Mouse (Mus musculus) embryonic facial prominence, embryonic 10.5 days (tissue): Measurements from ENCODE around the gene Pcbp3. TPM values are rescaled to one million over a fixed set of nuclear protein-coding genes. Genes with fewer than 3 reads are reported as not detected.

Experiments used
- DNase-seq: peaks from one replicate; pipeline ENCODE4 v3.0.0-alpha.2; 2017; ENCODE audit warnings: low spot score
- H3K27ac ChIP-seq: fragments of 300-500 bp; sonication (generic); replicated peaks from 2 replicates; pipeline ENCODE4 v1.5.1; 2016; ENCODE audit warnings: mild to moderate bottlenecking
- H3K27me3 ChIP-seq: fragments of 300-500 bp; sonication (generic); replicated peaks from 2 replicates; pipeline ENCODE4 v1.6.1; 2016; ENCODE audit warnings: low read depth, mild to moderate bottlenecking; ENCODE audit not compliant: poor library complexity, severe bottlenecking
- H3K36me3 ChIP-seq: fragments of 300-500 bp; sonication (generic); replicated peaks from 2 replicates; pipeline ENCODE4 v1.6.1; 2016; ENCODE audit warnings: mild to moderate bottlenecking, moderate library complexity
- H3K4me1 ChIP-seq: fragments of 300-500 bp; sonication (generic); 2 replicates; pipeline ENCODE4 v1.6.1; 2016
- H3K4me3 ChIP-seq: fragments of 300-500 bp; sonication (generic); 2 replicates; pipeline ENCODE4 v1.5.1; 2016; ENCODE audit warnings: mild to moderate bottlenecking, moderate library complexity
- H3K9me3 ChIP-seq: fragments of 300-500 bp; sonication (generic); 2 replicates; pipeline ENCODE4 v1.6.1; 2016; ENCODE audit warnings: mild to moderate bottlenecking
- WGBS: fragments of 180-500 bp; shearing (Covaris S2); methylation state at CpG from one replicate; pipeline ENCODE4 v1.1.7; 2016; 5-methylcytosine and 5-hydroxymethylcytosine counted together
- polyA plus RNA-seq: library from polyadenylated mRNA; unstranded; fragments of >200 nt; fragmentation: Nextera tagmentation; extraction: Ambion mirVana; gene quantifications from 2 replicates; pipeline ENCODE4 v1.2.1, GENCODE M21; 2016

Gene Pcbp3
- polyA plus RNA-seq, 1 experiment from 2014 or later = 57.7 TPM

DNA sequence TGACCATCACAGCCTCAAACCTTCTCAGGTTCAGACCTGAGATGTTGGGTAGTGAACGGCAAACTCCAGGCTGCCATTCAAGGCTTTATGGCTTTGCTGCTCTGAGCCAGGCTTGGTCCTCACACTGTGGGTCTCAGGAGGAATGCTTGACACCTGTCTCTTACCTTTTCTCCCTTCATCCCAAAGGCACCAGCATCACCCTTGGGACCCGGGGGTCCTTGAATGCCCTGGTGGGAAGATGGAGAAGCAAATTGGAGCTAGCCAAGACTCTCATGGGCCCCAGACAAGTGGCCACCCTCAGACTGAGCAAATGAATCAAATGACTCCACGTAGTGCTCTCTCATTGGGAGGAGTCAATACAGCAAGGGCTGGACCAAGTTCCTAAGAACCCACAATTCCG is 244.1 kb downstream of the Pcbp3 start:
- H3K27me3 ChIP-seq = no peaks in the 10 kb centered on the region
- no peak for DNase-seq
- H3K36me3 ChIP-seq = no peaks in the 10 kb centered on the region; the same call in 1 of the 2 replicates
- no peaks in the 10 kb centered on the region for H3K9me3 ChIP-seq
- no peak overlapping the region for H3K27ac ChIP-seq
- WGBS = 89% methylated on average over 4 of the region's 4 CpGs
- H3K4me1 ChIP-seq = peaks cover 12% of the 10 kb centered on the region
- no peak overlapping the region for H3K4me3 ChIP-seq

DNA sequence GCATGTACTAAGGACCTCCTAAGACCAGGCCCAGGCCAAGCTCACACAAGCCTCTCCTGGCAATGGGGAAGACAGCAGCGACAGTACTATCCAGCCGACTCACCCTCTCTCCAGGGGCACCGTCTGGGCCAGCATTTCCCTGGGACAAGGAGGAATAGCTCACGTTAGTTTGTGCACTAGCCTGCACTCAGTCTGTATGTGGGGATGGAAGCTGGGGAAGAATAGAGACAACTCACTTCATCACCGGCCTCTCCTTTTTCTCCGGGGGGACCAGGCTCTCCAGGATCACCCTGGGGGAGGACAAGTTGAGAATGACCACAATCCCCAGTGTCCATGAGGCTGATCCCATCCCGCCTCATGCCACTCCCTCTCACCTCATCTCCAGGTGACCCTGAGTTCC is 244.7 kb downstream of the Pcbp3 start:
- no peak overlapping the region for H3K27ac ChIP-seq
- no peaks in the 10 kb centered on the region for H3K9me3 ChIP-seq
- H3K4me1 ChIP-seq = peaks cover 12% of the 10 kb centered on the region
- DNase-seq = no peak
- no peaks in the 10 kb centered on the region; the same call in 1 of the 2 replicates for H3K36me3 ChIP-seq
- H3K4me3 ChIP-seq = no peak overlapping the region
- no peaks in the 10 kb centered on the region for H3K27me3 ChIP-seq
- WGBS = 87% methylated on average over 7 of the region's 7 CpGs

DNA sequence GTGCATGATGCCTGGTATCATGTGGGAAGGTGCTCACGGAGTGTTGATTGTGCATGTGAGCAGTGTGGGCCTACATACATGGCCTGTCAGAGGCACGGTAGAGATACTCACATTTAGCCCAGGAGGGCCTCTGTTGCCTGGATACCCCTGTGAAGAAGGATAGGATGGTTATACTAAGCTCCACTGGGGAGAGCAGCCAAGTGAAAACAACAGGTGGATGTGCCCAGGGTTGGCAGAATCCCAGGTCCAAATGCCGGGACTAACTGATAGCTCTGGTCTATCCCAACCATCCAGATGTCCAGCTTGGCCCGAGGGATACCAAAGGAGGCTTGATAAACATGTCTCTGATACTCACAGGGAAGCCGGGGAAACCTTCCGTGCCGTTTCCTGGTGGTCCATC is 247.4 kb downstream of the Pcbp3 start:
- H3K4me3 ChIP-seq = no peak overlapping the region
- WGBS = 89% methylated on average over 7 of the region's 7 CpGs
- no peaks in the 10 kb centered on the region for H3K27me3 ChIP-seq
- no peak overlapping the region for H3K27ac ChIP-seq
- H3K36me3 ChIP-seq = peaks cover 8% of the 10 kb centered on the region; the same call in 1 of the 2 replicates
- peaks cover 10% of the 10 kb centered on the region for H3K4me1 ChIP-seq
- H3K9me3 ChIP-seq = no peaks in the 10 kb centered on the region
- DNase-seq = no peak

- H3K9me3 ChIP-seq = no peaks in the 10 kb centered on the region
- H3K27ac ChIP-seq = no peak overlapping the region
- DNase-seq = no peak
- H3K27me3 ChIP-seq = no peaks in the 10 kb centered on the region
- no peaks in the 10 kb centered on the region for H3K4me1 ChIP-seq
- WGBS = 82% methylated on average over 3 of the region's 3 CpGs
- peaks cover 11% of the 10 kb centered on the region; the same call in 1 of the 2 replicates for H3K36me3 ChIP-seq
- H3K4me3 ChIP-seq = no peak overlapping the region
Observed at GRCm38 (mm10) chr10:76712500-76712899, 249.2 kb downstream of the Pcbp3 start.

Other genes with a start within 250 kb of the Pcbp3 start
- 7.0 and 12.3 TPM in 2 replicates for gene Col6a1, start 235.7 kb downstream of the Pcbp3 start, polyA plus RNA-seq
- 37.4 and 38.2 TPM in 2 replicates for gene Slc19a1, start 70.4 kb upstream of the Pcbp3 start, polyA plus RNA-seq
- 184 and 201 TPM in 2 replicates for gene Col18a1, start 204.7 kb upstream of the Pcbp3 start, polyA plus RNA-seq